Mouse (Mus musculus) heart, postnatal 0 days (tissue): ENCODE results near the gene Pirb.

ENCODE experiments used
- CTCF ChIP-seq: IDR thresholded peaks from 2 replicates; pipeline ENCODE4 v1.5.1; 2016; ENCODE audit warnings: antibody characterized with exemption, control low read depth, low read depth
- EP300 ChIP-seq: IDR thresholded peaks from 2 replicates; pipeline ENCODE4 v1.6.1; 2016; ENCODE audit warnings: antibody characterized with exemption, low read depth

GRCm38 (mm10) chr7:3683908-3684550 lies 36.2 kb downstream of the Pirb start:
- no peak for TF ChIP-seq CTCF
- no peak for TF ChIP-seq EP300
